Mouse (Mus musculus): ENCODE measurements at regions not wholly inside any gene's neighbourhood (a gene's known extent, or its start where the extent isn't known, plus 50 kb on each side); places are given as distances from the start of the nearest gene placed in this dataset.

GRCm38 (mm10) chr5:64703091-64703872 is 99.9 kb upstream of the Klf3 start:
- 0 out of 2 replicates have a peak, but pooled peaks have one; percentile 37 for ATAC-seq (replicated peaks; ENCODE audit: low FRiP score, poor library complexity, severe bottlenecking)

- ATAC-seq (replicated peaks; ENCODE audit: low FRiP score, poor library complexity, severe bottlenecking): no peak
Measured at GRCm38 (mm10) chr5:64704144-64704543, 99.0 kb upstream of the Klf3 start.

- ATAC-seq (replicated peaks; ENCODE audit: low FRiP score, poor library complexity, severe bottlenecking): no peak
Measured at GRCm38 (mm10) chr5:64706586-64706985, 96.6 kb upstream of the Klf3 start.

GRCm38 (mm10) chr5:64709146-64709545 is 94.0 kb upstream of the Klf3 start:
- ATAC-seq (replicated peaks; ENCODE audit: low FRiP score, poor library complexity, severe bottlenecking): no peak

GRCm38 (mm10) chr5:64710236-64710635 is 93.0 kb upstream of the Klf3 start:
- 0 out of 2 replicates have a peak, but pooled peaks have one; percentile 27 for ATAC-seq (replicated peaks; ENCODE audit: low FRiP score, poor library complexity, severe bottlenecking)

- no peak for ATAC-seq (replicated peaks; ENCODE audit: low FRiP score, poor library complexity, severe bottlenecking)
Measured at GRCm38 (mm10) chr5:64710968-64711367, 92.2 kb upstream of the Klf3 start.

GRCm38 (mm10) chr5:64714221-64714653 is 89.0 kb upstream of the Klf3 start:
- ATAC-seq (replicated peaks; ENCODE audit: low FRiP score, poor library complexity, severe bottlenecking): no peak

GRCm38 (mm10) chr5:64714710-64715109 is 88.5 kb upstream of the Klf3 start:
- peak; percentile 99 for ATAC-seq (replicated peaks; ENCODE audit: low FRiP score, poor library complexity, severe bottlenecking)

- no peak for ATAC-seq (replicated peaks; ENCODE audit: low FRiP score, poor library complexity, severe bottlenecking)
Measured at GRCm38 (mm10) chr5:64716551-64716950, 86.6 kb upstream of the Klf3 start.

- no peak for ATAC-seq (replicated peaks; ENCODE audit: low FRiP score, poor library complexity, severe bottlenecking)
Measured at GRCm38 (mm10) chr5:64722211-64722610, 81.0 kb upstream of the Klf3 start.

- ATAC-seq (replicated peaks; ENCODE audit: low FRiP score, poor library complexity, severe bottlenecking): no peak
Measured at GRCm38 (mm10) chr5:64727847-64728246, 75.3 kb upstream of the Klf3 start.

GRCm38 (mm10) chr5:64732356-64732755 is 70.8 kb upstream of the Klf3 start:
- peak; percentile 42; the same call in 1 of the 2 replicates for ATAC-seq (replicated peaks; ENCODE audit: low FRiP score, poor library complexity, severe bottlenecking)

- no peak for ATAC-seq (replicated peaks; ENCODE audit: low FRiP score, poor library complexity, severe bottlenecking)
Measured at GRCm38 (mm10) chr5:64736985-64737384, 66.2 kb upstream of the Klf3 start.

GRCm38 (mm10) chr5:64738096-64738780 is 65.0 kb upstream of the Klf3 start:
- ATAC-seq (replicated peaks; ENCODE audit: low FRiP score, poor library complexity, severe bottlenecking): no peak

- ATAC-seq (replicated peaks; ENCODE audit: low FRiP score, poor library complexity, severe bottlenecking): no peak
Measured at GRCm38 (mm10) chr5:64738781-64739310, 64.3 kb upstream of the Klf3 start.

GRCm38 (mm10) chr5:64739311-64740261 is 63.6 kb upstream of the Klf3 start:
- no peak for ATAC-seq (replicated peaks; ENCODE audit: low FRiP score, poor library complexity, severe bottlenecking)

GRCm38 (mm10) chr5:64744041-64744440 is 59.1 kb upstream of the Klf3 start:
- no peak for ATAC-seq (replicated peaks; ENCODE audit: low FRiP score, poor library complexity, severe bottlenecking)

GRCm38 (mm10) chr5:64744455-64744854 is 58.7 kb upstream of the Klf3 start:
- ATAC-seq (replicated peaks; ENCODE audit: low FRiP score, poor library complexity, severe bottlenecking): no peak

- peak; percentile 71 for ATAC-seq (replicated peaks; ENCODE audit: low FRiP score, poor library complexity, severe bottlenecking)
Measured at GRCm38 (mm10) chr5:64747461-64747860, 55.7 kb upstream of the Klf3 start.

Measured in erythroblast, adult 5-6 weeks (primary cell).